Mouse (Mus musculus) layer of hippocampus, postnatal 14 days (tissue): Measurements from ENCODE around the gene Kcnq5. TPM values are rescaled to one million over a fixed set of nuclear protein-coding genes. Genes with fewer than 3 reads are reported as not detected.
"Not testable (repeated sequence)": the region's sequence is repeated elsewhere in the genome, so short reads cannot be mapped to it uniquely, and the experiment has no call there.

ENCODE experiments used
- DNase-seq, 2 experiments: peaks; one replicate each; pipeline ENCODE4 v3.0.0; 2021 to 2022; ENCODE audit warnings: low spot score in 2 of 2, mixed read lengths in 1 of 2
- total RNA-seq, 2 experiments: library from RNA; stranded (reverse); gene quantifications; 2 replicates each; pipeline ENCODE4 v1.2.3; 2021

Kcnq5 gene
- total RNA-seq, 2 experiments from 2014 or later, result 77.6 to 78.6 TPM

DNA sequence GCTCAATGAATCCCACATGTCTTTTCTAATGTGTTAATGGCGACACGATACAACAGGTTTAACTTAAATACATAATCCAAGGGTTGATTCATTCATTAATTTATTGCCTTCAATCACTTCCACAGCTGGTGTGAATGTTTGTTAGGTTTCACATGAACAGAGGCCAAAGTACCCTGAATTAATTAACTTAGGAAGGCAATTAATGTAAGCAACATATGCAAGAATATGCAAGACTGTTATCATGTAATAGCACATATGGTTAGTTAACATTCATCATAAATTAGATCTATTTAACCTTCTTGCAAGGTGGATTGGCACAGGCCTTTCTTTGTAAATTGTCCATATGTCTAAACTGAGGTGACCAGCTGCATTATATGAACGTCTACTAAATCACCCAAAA, 300.9 kb downstream of the Kcnq5 start:
- DNase-seq, result no peak

DNA sequence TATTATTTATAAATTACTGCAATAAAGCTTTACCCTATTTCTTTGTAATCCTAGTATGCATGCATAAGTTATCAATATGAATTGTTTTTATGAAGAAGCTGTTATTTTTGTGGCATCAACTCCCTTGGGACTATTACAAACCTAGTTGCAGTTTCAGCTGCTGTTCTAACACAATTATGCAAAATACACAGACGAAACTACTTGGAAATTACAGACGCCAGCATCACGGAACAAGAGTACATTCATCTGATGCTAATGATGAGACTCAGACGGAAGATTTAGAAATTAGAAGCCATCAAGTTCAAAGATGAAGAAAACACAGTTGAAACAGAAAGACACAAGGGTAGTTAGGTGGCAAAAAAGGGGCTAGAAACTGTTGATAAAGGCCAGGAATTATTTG, 310.9 kb downstream of the Kcnq5 start:
- no peak for DNase-seq

DNA sequence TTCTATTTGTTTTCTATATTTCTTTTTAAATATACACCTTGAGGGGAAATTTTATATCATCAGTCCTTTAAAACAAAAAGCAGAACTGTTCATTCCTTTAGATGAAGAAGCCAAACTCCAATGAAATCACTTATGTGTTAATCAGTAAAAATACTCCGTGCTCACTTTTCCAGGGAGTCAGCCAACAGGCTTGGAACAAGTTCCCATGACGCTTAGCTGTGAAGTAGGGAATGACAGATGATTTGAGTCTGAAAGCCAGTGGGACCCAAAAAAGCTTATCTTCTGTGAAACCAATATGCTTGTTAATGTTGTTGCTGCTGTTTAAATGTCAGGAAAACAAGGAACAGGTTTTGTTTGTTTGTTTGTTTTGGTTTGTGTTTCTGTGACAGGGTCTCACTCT, 326.3 kb downstream of the Kcnq5 start:
- peak in 1 of 2 experiments; percentile 63 for DNase-seq

DNA sequence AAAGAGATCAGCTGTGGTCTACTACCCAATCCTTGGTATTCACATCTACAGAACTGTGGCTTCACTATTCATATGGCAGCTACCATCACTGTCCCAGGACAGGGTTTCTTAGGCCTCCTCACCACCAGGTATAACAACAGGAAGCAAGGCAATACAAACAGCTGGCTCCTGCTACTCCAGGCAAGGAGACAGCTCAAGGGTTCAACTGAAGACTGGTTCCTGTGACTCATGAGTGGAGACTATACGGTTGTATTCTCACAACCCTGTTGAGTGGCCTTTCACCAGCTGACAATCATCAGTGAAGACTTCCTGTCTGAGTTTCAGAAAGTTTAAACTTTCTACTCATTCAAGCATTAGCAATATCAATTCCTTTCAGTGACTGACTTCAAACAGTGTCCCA, 327.7 kb downstream of the Kcnq5 start:
- no peak for DNase-seq

DNA sequence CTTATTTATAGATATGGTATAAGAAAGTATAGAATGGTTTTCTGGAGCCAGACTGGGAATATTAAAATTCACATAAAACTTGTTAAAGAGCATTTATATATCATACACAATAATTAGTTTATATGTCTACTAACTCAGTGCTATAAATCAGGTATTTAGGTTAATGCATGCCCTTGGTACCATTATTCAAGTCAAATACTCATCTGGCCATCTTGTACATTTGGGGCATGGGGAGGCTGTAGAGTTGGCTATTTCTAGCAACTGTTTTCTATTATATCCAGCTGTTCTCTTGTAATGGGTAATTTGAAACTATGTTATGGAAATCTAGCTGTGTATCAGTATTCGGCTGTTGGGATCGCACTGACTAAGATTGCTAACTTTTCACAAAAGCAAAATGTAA, 339.3 kb downstream of the Kcnq5 start:
- DNase-seq, result no peak

DNA sequence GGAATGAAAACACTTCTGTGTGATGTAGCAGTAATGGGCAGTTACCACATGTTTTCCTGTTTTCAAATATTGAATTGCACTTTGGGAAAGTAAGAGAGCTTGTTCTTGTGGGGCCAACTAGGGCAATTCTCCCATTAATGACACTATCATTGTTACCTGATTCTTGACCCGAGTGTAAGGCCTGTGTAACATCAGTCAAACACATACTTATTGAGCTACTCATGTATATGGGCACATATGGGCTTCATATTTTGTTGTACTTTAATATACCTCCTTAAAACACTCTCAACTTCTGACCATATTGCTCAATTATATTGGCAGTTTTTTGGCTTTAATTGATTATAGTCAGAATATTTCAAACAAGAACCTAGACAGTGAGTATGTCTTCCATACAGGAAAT, 339.7 kb downstream of the Kcnq5 start:
- DNase-seq, result no peak

DNA sequence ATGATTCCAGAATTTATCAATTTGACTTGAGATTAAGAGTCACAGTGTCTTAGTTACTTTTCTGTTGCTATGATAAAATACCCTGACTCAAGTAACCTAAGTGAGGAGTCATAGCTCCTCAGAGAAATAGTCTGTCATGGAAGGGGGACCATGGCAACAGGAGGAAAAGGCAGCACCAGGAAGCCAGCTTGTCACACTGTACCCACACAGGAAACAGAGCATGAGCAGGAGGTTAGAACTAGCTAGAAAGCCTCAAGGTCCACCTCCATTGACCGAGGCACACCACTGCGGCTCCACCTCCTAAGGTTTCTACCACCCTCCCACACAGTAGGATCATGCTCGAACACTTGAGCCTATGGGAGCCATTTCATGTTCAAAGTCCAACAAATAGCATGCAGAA, 343.0 kb downstream of the Kcnq5 start:
- DNase-seq, result no peak

DNA sequence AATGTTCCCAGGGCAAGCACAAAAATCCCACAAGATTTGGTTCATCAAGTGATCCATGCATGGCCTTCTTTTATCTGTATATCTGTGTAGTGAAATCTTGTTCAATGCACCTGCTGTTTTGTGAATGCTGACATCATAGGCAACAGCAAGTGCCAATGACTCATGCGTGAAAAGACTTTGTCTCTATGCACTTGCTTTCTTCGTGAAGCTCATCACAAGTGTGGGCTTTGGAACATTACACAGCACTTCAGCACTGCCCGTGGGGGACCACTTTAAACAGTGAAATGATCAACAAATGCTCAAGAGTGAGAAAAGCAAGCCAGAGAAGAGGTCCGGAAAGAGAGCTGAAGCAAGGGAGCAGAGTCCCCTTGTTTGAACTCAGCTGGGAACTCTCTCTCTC, 345.1 kb downstream of the Kcnq5 start:
- no peak for DNase-seq

DNA sequence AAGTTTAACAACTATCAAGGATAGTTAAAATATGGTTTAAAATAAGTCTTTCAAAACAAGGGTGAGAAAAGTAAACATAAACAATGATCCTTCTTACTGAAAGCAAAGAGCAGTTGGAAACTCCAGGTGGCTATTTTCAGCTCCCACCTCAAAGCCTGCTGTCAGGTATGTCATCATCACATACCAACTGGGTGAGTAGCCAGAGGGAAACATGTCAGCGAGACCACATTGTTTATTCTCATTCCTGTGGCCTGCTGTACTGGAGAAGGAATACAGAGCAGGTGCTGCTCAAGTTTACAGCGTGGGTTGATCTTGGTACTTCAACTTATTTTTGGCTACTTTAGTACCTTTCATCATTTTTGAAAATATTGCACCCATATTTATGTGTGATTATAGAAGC, 347.8 kb downstream of the Kcnq5 start:
- DNase-seq, result no peak

DNA sequence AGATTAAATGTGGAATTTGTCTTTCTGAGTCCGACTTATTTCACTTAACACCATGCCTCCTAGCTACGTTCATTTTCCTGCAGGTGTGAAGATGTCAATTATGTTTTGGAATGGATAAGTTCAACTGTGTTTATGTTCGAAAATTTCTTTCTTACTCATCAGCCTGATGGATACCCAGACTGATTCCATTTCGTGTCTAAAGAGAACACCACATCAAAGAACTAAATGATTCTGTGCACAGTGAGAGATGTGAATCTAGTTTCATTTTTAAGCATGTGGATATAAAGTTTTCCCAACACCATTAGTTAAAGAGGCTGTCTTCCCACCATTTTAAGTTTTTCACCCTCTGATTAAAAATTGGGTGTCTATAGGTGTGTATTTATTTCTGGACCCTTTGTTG, 357.7 kb downstream of the Kcnq5 start:
- no peak for DNase-seq

DNA sequence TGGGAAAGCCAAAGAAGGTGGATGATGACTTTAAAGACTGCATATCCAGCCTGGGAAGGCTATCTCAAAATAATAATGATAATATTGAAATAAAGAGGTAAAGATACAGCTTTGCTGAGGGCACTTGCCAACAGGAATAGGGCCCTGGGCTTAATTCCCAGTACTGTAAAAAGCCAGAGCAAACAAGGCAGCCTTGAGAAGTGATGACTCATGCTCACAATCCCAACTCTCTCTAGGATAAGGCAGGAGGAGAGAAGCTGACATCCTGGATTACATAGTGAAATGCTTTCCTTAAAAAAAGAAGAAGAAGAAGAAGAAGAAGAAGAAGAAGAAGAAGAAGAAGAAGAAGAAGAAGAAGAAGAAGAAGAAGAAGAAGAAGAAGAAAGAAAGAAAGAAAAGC, 359.2 kb downstream of the Kcnq5 start:
- DNase-seq, result no peak

DNA sequence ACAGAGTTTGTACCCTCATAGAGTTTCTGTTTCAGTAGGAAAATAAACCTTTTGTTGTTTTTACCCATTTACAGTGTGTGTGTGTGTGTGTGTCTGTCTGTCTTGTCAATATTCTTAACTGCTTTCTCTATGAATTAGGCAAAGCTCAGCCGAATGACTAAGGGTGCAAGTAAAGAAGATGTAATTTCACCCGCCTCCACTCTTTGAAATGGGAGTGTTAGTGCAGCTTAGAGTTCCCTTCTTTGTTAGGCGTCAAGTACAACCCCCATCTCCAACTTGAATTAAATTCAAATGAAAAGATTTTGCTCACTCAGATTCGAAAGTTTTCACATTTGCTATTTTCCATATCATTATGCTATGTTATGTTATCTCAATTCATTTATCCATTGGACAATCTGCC, 361.1 kb downstream of the Kcnq5 start:
- DNase-seq, result no peak

DNA sequence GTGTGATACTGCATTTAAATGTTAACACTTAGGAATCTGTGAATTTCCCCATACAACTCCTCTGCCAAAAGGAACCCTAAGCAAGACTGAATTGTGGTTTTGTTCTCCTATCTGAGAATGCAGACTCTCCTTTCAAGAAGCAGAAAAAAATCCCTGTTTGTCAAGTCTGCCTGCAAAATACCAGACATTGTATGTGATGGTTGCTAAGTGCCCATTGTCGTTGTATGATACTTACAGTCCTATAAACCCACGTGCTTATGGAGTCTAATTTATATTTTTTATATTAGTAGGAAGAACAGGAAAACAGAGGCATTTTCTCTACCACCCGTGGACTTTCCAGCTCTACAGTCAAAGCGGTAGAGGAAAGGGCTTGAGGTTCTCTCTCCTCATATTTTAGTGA, 367.9 kb downstream of the Kcnq5 start:
- DNase-seq, result no peak

DNA sequence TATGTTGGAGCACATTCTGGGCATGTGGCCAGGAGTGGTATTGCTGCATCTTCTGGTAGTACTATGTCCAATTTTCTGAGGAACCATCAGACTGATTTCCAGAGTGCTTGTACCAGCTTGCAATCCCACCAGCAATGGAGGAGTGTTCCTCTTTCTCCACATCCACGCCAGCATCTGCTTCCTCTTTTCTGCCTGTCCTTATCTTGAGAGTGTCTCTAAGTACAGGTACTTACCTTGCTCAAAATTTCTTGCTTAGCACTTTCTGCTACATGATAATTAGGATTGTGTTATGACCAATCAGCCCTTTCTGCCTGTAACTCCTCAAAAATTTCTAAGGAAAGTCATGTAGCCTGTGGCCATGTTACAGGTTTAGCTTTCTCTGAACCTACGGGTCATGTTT, 394.3 kb downstream of the Kcnq5 start:
- not testable (repeated sequence) for DNase-seq

DNA sequence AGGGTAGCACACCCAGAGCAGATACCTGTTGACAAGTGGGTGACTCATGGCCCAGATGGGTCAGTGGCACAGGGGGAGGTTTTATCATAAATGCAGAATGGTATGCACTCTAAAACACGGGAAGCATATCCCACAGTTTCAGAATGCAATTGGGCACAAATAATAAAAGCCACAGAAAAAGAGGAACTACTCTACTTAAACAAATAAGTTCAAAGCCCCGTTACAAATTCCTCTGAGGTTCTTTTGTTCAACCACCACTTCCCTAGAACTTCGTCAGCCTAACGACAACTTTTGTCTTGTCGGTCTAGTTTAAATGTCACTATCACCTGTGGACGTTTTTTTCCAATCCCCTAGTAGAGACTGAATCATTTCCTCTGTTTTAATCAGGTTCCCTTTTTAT, 407.1 kb downstream of the Kcnq5 start:
- DNase-seq, result no peak

DNA sequence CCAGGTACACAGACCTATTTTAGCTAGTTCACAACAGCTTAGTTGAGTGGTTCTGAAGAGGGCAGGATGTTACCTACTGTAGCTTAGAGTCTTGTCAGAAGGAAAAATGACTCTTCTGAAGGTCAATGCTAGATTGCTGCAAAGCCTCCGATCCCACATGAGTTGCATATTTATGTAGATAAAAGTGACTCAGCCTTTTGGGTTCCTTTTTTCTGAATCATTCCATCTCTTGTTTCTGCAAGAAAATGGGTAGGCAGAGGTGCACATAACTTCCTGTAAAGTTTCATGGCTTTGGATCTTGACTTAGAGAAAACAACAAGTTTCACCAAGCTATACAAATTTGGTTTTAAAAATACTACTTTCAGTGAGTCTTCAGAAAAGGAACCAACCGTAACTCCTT, 409.0 kb downstream of the Kcnq5 start:
- no peak for DNase-seq

DNA sequence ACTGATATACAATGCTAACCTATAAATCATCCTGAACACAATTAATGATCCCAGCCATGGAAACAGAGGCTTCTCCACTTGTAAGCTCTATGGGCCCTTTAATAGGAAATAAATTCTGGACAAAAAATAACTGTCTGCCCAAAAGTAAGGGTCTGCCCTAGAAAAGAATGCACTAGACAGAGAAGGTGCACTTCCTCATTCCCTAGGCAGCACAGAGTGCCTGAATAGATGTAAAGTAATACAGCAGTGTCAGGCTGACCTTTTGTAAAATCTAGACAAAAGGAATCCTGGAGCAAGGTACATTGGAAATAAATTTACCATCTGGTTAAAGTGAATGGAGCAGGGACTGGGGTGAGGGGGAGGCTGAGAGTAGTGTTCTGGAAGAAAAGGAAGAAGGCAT, 417.8 kb downstream of the Kcnq5 start:
- DNase-seq, result no peak

DNA sequence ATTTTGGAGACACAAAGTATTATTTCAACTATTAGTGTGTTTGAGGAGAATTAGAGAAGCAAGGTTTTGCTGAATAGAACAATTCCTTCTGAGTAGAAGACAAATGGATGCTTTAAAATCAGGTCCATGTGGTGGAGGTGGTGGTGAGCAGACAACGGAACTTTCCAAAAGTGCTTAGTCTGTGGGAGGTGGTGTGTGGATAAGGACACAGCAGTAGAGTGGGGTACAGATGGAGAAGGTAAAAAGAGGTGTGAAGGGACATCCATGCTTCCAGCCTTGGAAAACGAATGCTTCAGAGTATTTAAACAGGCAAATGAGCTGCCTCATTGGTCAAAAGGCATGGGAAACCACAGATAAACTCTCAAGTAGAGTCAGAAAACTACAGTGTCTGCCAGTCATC, 422.3 kb downstream of the Kcnq5 start:
- DNase-seq, result no peak

DNA sequence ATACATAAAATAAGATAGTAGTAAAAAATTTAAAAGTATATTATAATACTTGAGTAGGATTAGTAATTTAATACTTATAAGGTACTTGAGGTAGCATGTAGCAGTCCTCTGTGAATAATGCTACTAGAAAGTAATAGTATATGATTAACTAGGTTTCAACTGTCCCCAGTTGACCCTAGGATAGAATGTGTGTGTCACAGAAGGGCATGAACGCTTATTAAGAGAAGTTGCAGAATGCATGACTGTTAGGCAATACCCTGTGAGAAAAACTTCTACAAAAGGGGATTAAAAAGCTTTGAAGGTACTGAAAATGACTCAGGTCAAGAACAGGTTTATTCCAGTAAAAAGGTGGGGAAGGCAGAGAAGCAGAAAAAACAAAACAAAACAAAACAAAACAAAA, 430.9 kb downstream of the Kcnq5 start:
- DNase-seq, result no peak

DNA sequence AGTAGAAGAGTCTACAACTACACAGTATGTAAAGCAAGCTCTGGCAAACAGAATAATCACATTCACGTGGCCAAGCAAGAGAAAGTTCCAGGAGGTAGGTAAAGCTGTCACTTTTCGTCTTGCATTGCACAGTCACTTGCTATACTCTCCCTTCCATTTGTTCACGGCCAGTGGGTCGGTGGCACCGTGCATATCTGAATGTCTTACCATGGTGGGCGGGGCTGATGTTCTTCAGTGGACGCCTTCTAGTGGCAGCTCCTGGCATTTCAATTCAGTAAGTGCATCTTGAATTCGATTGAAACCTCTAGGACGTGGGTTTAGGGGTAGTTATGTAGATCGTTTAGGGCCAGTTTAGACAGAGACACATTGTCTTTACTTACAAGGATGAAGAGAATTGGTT, 439.7 kb downstream of the Kcnq5 start:
- DNase-seq, result no peak

DNA sequence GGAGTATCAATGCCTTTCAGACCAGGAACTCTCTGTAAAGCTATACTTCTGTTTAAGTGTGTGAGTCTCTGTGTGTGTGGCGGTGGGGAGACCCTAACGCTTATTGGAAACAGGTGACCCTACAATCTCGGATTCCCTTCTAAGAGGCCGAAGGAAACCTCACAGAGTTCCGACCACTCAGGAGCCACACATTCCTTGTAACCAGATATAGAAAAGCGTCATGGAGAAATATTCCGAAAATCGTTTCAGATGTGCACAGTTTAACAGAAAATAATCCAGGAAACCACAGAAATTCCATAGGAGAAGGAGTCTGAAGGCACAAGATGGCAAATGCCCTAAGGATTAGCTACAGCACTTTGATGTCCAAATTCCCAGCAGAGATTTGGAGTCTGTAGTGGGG, 440.3 kb downstream of the Kcnq5 start:
- DNase-seq, result no peak

DNA sequence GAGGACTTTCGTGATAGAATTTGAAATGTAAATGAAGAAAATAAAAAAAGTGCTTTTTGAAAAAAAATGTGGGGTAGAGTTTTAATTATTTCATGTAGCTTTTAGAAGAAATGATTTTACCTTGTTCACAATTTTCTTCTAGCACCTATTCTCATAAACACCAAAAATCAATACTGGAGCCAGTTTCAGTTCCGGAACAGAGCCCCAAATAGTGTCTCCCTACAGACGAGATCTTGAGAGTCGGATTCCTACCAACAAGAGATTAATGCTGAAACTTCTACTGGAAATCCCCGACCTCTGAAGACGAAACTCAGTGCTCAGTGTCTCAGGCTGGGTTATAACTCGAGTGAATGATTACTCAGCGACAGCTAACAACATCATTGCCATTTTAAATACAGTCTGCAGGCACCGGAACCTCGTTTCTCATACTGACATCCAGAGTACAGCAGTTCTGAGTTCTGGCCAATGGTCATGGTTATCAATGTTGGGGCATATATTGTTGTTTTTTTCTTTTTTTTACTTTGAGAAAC, 441.6 kb downstream of the Kcnq5 start:
- no peak for DNase-seq

DNA sequence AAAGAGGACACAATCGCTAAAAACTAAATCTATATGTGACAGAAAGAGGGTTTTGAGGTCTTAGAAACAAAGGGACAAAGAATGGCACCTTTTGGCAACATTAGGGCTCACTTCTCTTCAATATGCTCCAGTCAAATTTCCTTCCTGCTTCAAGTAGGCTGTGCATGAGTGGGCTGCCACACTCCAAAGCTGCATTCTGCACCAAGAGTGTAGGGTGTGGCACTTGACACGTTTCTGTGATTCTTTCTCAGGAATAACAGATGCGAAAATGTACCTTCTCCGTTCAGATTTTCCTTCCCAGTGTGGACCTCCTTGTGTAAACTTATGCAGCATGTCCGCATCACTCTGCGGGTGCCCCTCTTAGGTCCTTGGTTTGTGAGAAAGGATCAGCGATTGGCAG, 455.1 kb downstream of the Kcnq5 start:
- no peak for DNase-seq

DNA sequence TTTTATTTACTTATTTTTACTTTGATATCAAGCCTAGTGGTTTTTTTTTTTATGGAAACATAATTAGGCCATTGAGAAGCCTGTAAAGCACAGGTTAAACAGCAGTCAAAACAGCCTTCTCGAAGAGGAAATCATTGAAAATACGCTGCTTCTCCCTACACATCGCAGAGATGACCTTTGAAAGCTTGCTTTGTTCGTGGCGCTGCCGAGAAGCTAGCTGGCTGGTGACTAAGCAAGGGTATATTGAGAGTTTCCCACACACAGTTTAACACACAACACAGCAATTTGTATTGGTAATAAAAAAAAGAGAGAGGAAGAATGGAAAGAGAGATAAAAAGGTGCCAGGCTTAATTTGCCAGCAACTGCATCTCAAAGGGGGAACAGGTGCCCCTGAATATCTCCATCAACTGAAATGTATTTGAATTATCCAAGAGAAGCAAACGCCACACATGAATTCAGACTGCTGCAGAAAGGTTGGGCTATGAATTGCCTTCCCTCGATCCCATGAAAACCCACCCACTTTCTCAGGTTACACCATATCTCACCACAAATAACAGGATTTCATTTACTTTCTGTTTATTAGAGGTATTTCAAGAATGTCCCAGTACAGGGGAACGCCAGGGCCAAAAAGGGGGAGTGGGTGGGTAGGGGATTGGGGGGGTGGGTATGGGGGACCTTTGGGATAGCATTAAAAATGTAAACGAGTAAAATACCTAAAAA, 461.8 kb downstream of the Kcnq5 start:
- DNase-seq, result no peak
